Mouse (Mus musculus) urinary bladder, postnatal 25 days (tissue): ENCODE results near the gene Zfp362.

Source experiments
- DNase-seq: peaks from one replicate; pipeline ENCODE4 v3.0.0; 2022; ENCODE audit warnings: low spot score

The Zfp362 gene

DNA sequence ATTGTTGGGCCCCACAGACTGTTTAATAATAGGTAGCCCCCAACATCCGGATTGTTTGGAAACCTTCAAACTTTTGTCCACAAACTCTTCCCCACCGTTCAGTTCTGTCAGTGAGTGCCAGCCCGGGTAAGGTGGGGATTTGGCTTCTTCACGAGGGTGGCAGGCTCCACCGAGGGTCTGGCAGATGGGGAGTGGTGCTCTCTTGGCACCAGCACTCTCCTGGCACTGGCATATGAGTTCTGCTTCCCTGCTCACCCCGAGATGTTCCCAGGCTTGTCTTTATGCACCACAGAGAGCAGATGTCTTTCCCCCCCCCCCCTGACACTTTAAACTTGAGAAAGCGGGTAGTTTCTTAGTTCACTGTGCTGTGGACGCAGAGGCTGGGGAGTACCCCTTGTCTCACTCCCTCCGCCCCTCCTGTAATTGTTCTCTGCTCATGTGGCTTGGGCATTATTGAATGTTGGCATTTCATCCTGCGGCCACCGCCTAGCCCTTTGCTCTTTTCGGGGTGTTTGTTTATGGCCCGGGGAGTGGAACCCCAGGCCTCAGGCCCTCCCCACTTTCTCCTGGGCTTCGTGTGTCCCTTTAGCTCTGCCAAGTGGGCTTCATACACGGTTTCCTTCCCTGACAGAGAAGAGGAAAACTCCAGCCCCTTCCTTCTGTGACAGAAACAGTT is 76.7 kb downstream of the Zfp362 start:
- no peak for DNase-seq

DNA sequence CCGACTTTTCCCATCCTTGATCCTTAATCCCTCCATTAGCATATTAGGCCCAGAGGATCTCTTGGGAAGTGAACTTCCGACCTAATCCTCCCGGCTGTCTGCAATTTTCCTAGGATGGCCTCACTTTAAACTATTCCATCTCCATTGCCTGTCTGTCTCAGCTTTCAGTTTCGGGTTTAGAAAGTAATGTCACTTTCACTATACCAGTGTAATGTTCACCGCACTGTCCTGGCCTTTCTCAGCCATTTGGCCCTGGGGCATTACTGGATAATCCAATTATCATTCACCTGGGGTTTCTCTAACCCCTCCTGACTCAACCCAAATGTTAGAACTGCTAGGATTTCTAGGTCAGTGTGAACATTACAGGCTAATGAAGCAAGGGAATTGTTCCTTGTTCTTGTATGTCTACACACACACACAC is 77.4 kb downstream of the Zfp362 start:
- DNase-seq, result no peak

DNA sequence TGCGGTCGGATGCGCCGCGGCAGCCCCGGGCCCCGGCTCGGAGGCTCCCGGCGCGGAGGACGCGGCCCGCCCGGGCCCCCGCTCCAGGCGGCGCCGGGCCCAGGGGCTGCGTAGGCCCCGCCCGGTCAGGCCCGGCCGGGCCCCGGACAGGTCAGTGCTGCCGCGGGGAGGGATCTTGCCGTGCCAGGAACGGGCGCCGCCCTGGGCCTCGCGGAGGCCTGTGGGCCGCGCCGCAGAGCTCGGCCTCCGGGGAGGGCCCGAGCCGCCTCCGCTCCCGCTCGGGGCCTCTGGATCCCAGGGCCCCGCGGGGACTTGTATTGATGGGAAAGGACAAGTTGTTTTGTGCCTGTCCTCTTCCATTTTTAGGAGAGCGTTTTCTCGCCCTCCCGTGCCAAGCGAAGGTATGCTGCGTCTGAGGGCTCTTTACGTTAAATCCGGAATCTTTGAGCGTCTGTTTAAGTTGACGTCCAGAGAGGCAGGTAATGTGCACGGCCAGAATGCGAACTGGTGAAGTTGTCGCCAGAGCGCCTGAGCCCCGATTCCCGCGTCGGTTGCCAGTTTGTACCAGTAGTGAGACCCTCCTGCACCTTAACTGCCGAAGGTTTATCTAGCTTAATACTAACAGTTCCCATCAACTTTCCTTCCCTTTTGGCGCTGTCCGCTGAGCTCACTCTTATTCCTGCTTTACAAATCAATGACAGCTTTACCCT is 78.0 kb downstream of the Zfp362 start:
- DNase-seq, result peak; percentile 58

DNA sequence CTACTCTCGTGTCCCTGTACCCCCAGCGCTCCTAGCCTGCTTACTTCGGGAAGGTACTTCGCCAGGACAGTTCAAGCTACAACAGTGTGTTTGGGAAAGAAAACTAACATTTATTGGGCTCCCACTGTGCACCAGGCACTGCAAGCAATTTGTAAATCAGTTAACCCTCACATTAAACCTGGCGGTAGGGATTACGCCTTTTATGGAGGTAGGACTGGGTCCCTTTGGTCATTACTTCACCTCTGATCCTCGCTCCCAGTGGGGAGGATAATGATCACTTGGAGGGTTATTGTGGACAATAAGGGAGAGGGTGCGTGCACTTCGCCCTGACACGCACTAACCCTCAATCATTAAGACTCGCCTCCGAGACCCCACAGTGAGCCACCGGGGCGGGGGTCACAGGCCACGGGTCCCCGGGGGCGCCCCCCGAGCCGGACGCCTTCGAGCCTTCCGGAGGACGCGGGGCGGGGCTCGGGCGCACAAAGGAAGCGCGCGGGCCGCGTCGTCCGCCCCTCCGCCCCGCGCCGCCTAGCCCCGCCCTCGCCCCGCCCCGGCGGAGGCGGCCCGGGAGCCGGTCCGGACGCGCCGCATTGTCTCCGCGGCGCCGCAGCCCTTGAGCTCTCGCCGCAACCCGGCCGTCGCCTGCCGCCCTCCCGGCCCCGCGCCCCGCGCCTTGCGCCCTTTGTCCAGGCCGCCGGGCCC is 78.7 kb downstream of the Zfp362 start:
- peak; percentile 86 for DNase-seq

DNA sequence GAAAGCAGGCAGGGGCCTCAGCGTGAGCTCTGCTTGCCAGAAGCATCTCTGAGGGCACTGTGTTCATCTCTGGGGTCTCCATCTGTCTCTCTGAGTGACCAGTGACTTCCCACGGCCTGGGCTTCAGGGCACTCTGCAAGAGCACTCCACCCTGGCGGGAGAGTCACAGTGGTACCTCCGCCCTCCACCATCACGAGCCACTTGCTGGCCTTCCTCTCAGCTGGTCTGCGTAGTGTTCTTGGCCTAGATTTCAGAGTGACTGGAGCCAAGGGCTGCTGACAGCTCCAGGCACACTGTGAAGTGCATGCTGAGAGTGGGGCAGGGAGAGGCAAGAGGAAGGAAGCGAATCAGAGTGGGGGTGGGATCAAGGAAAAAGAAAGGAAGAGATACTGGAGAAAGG is 81.8 kb downstream of the Zfp362 start:
- DNase-seq, result no peak

DNA sequence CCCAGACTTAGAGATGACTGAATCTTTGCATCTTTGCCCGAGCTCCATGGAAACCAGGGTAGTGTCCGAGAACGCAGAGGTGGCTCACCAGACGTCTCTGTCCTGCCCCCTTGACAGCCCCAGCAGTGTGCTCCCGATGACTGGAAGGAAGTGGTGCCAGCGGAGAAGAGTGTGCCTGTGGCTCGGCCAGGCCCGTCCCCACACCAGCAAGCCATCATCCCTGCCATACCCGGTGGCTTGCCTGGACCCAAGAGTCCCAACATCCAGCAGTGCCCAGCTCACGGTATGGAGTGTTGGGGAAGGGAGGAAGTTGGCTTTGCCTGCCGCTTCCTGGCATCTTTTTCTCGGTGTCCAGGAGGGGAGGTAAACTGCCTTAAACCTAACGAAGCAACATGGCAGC is 82.4 kb downstream of the Zfp362 start:
- no peak for DNase-seq
